Mouse (Mus musculus): ENCODE measurements around the gene Gucy2c. TPM values are rescaled to one million over a fixed set of nuclear protein-coding genes. Genes with fewer than 3 reads are reported as not detected.

The Gucy2c gene
- total RNA-seq, 1 experiment = 0.09 TPM

DNA sequence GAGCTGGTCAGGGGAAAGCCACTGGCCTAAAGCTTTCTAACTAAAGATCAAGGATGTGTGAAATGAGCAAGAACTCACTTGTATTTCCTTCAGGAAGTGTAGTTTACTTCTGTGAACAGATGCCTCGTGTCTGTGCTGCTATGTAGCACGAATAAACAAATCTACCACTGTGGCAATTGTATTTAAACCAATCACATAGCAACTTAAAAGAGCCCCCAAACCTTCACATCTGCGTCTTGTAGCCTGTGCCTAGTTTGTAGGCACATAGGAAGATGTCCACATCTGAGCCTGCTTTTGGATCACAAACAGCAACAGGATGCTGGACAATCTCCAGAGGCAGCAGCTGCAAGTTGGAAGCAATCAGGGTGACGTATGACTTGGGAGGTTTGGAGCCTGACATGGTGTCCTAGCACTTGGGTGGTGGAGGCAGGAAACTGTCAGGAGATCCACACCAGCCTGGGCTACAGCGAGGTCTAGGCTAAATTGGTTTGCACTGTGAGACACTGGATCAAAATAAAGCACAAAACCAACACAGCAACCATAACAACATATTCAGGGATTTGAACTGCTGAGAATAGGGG lies 7.9 kb upstream of the Gucy2c start:
- H3K9ac ChIP-seq (ENCODE audit: insufficient read depth, low read depth, low read length, poor library complexity, severe bottlenecking) = no peak overlapping the region
- no peaks in the 10 kb centered on the region for H3K9me3 ChIP-seq (ENCODE audit: control insufficient read depth, insufficient read depth, low read depth, low read length)
- no peak overlapping the region for H3K4me3 ChIP-seq (ENCODE audit: insufficient read depth in 1 of 2, low read depth in 1 of 2, low read length in 2 of 2, poor library complexity in 1 of 2, severe bottlenecking in 1 of 2)
- no peaks in the 10 kb centered on the region for H3K4me1 ChIP-seq (ENCODE audit: control insufficient read depth in 2 of 2, insufficient read depth in 2 of 2, low read length in 2 of 2, poor library complexity in 1 of 2)
- TF ChIP-seq MAFK (IDR thresholded peaks at IDR 0.05; ENCODE audit: insufficient read depth, low read depth, low read length) (no peak), HCFC1 (IDR thresholded peaks at IDR 0.05; ENCODE audit: borderline replicate concordance, insufficient read depth, low read length) (no peak), ZC3H11A (IDR thresholded peaks at IDR 0.05; ENCODE audit: borderline replicate concordance, low read depth, low read length) (no peak), CHD2 (IDR thresholded peaks at IDR 0.05; ENCODE audit: low read depth, low read length) (no peak), ZNF384 (IDR thresholded peaks at IDR 0.05; ENCODE audit: low read depth, low read length) (no peak)
- H3K36me3 ChIP-seq (ENCODE audit: control insufficient read depth, insufficient read depth, low read length, poor library complexity, severe bottlenecking) = no peaks in the 10 kb centered on the region
- H3K27ac ChIP-seq (ENCODE audit: insufficient read depth, low read depth, low read length, poor library complexity, severe bottlenecking) = no peak overlapping the region
- in situ Hi-C loops (cut with MboI; ENCODE audit: low sequenced_read_pairs in 2 of 2, unreplicated experiment in 2 of 2) = no loop called here
- DNase-seq (ENCODE audit: low read depth, low spot score) = no peak

DNA sequence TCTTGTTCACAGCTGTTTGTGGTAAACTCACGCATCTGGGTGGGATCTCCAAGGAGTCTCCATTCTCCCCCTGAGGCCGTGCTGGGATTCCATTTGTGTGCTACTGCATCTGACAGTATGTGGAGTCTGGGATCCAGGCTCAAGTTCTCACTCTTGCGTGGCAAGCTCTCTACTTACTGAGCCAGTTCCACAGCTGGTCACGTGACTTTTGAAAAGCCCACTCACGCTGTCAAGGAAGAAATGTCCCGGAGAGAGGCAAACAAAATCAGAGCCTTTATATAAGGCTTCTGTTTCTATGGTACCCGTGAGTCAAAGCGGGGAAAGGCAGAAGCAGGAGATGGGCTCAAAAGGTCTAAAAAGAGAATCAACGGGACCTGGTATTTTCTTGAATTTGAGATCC lies 1.2 kb upstream of the Gucy2c start:
- no peak overlapping the region for H3K27ac ChIP-seq (ENCODE audit: insufficient read depth, low read depth, low read length, poor library complexity, severe bottlenecking)
- no peak for DNase-seq (ENCODE audit: low read depth, low spot score)
- no peak for TF ChIP-seq HCFC1 (IDR thresholded peaks at IDR 0.05; ENCODE audit: borderline replicate concordance, insufficient read depth, low read length)
- no peak for TF ChIP-seq ZC3H11A (IDR thresholded peaks at IDR 0.05; ENCODE audit: borderline replicate concordance, low read depth, low read length)
- no peak for TF ChIP-seq MAFK (IDR thresholded peaks at IDR 0.05; ENCODE audit: insufficient read depth, low read depth, low read length)
- no peak for TF ChIP-seq CHD2 (IDR thresholded peaks at IDR 0.05; ENCODE audit: low read depth, low read length)
- TF ChIP-seq ZNF384 (IDR thresholded peaks at IDR 0.05; ENCODE audit: low read depth, low read length) = no peak
- in situ Hi-C loops (cut with MboI; ENCODE audit: low sequenced_read_pairs in 2 of 2, unreplicated experiment in 2 of 2) = no loop called here
- no peaks in the 10 kb centered on the region for H3K4me1 ChIP-seq (ENCODE audit: control insufficient read depth in 2 of 2, insufficient read depth in 2 of 2, low read length in 2 of 2, poor library complexity in 1 of 2)
- H3K36me3 ChIP-seq (ENCODE audit: control insufficient read depth, insufficient read depth, low read length, poor library complexity, severe bottlenecking) = no peaks in the 10 kb centered on the region
- H3K9ac ChIP-seq (ENCODE audit: insufficient read depth, low read depth, low read length, poor library complexity, severe bottlenecking) = no peak overlapping the region
- H3K9me3 ChIP-seq (ENCODE audit: control insufficient read depth, insufficient read depth, low read depth, low read length) = no peaks in the 10 kb centered on the region
- no peak overlapping the region for H3K4me3 ChIP-seq (ENCODE audit: insufficient read depth in 1 of 2, low read depth in 1 of 2, low read length in 2 of 2, poor library complexity in 1 of 2, severe bottlenecking in 1 of 2)

DNA sequence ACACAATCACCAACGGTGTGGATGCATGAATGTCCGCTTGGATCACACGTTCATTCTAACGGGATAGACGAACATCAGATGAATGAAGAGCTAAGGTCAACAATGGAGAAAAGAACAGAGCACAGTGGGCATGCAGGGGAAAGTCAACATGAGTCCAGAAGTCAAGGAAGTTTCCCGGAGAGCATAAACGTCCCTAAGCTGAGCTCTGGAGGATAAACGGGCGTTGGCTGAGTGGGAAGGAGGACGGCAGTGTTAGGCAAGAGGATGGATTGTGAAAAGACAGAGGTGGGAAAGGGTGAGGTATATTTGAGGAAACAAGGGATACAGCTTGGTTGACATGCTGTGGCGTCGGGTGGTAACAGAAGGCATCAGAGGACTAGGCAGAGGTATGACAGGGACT lies 581 bp upstream of the Gucy2c start:
- no peaks in the 10 kb centered on the region for H3K36me3 ChIP-seq (ENCODE audit: control insufficient read depth, insufficient read depth, low read length, poor library complexity, severe bottlenecking)
- H3K9me3 ChIP-seq (ENCODE audit: control insufficient read depth, insufficient read depth, low read depth, low read length) = no peaks in the 10 kb centered on the region
- in situ Hi-C loops (cut with MboI; ENCODE audit: low sequenced_read_pairs in 2 of 2, unreplicated experiment in 2 of 2) = no loop called here
- DNase-seq (ENCODE audit: low read depth, low spot score) = no peak
- no peaks in the 10 kb centered on the region for H3K4me1 ChIP-seq (ENCODE audit: control insufficient read depth in 2 of 2, insufficient read depth in 2 of 2, low read length in 2 of 2, poor library complexity in 1 of 2)
- TF ChIP-seq ZC3H11A (IDR thresholded peaks at IDR 0.05; ENCODE audit: borderline replicate concordance, low read depth, low read length) (no peak), MAFK (IDR thresholded peaks at IDR 0.05; ENCODE audit: insufficient read depth, low read depth, low read length) (no peak), ZNF384 (IDR thresholded peaks at IDR 0.05; ENCODE audit: low read depth, low read length) (no peak), HCFC1 (IDR thresholded peaks at IDR 0.05; ENCODE audit: borderline replicate concordance, insufficient read depth, low read length) (no peak), CHD2 (IDR thresholded peaks at IDR 0.05; ENCODE audit: low read depth, low read length) (no peak)
- no peak overlapping the region for H3K27ac ChIP-seq (ENCODE audit: insufficient read depth, low read depth, low read length, poor library complexity, severe bottlenecking)
- no peak overlapping the region for H3K4me3 ChIP-seq (ENCODE audit: insufficient read depth in 1 of 2, low read depth in 1 of 2, low read length in 2 of 2, poor library complexity in 1 of 2, severe bottlenecking in 1 of 2)
- H3K9ac ChIP-seq (ENCODE audit: insufficient read depth, low read depth, low read length, poor library complexity, severe bottlenecking) = no peak overlapping the region

DNA sequence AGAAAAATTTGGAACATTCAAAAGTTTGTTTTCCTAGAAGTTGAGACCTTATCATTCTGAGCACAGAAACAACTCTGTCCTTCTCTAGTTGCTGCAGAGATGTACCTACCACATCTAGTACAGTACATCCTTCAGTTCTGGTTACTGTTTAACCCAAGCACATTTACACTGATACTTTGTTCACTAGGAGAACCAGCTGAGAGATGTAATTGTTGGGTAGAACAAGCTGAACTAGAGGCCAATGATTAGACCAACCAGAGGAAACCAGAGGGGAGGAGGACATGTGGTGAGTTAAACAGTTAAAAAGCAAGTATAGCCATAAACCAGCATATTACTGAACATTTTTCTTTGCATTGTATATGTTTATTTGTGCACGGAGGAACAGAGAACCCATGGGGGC lies 5.2 kb downstream of the Gucy2c start:
- in situ Hi-C loops (cut with MboI; ENCODE audit: low sequenced_read_pairs in 2 of 2, unreplicated experiment in 2 of 2) = no loop called here
- H3K27ac ChIP-seq (ENCODE audit: insufficient read depth, low read depth, low read length, poor library complexity, severe bottlenecking) = no peak overlapping the region
- H3K36me3 ChIP-seq (ENCODE audit: control insufficient read depth, insufficient read depth, low read length, poor library complexity, severe bottlenecking) = no peaks in the 10 kb centered on the region
- no peaks in the 10 kb centered on the region for H3K9me3 ChIP-seq (ENCODE audit: control insufficient read depth, insufficient read depth, low read depth, low read length)
- no peak overlapping the region for H3K4me3 ChIP-seq (ENCODE audit: insufficient read depth in 1 of 2, low read depth in 1 of 2, low read length in 2 of 2, poor library complexity in 1 of 2, severe bottlenecking in 1 of 2)
- no peak for TF ChIP-seq CHD2 (IDR thresholded peaks at IDR 0.05; ENCODE audit: low read depth, low read length)
- no peak for TF ChIP-seq ZNF384 (IDR thresholded peaks at IDR 0.05; ENCODE audit: low read depth, low read length)
- TF ChIP-seq ZC3H11A (IDR thresholded peaks at IDR 0.05; ENCODE audit: borderline replicate concordance, low read depth, low read length) = no peak
- no peak for TF ChIP-seq MAFK (IDR thresholded peaks at IDR 0.05; ENCODE audit: insufficient read depth, low read depth, low read length)
- TF ChIP-seq HCFC1 (IDR thresholded peaks at IDR 0.05; ENCODE audit: borderline replicate concordance, insufficient read depth, low read length) = no peak
- no peaks in the 10 kb centered on the region for H3K4me1 ChIP-seq (ENCODE audit: control insufficient read depth in 2 of 2, insufficient read depth in 2 of 2, low read length in 2 of 2, poor library complexity in 1 of 2)
- no peak overlapping the region for H3K9ac ChIP-seq (ENCODE audit: insufficient read depth, low read depth, low read length, poor library complexity, severe bottlenecking)
- no peak for DNase-seq (ENCODE audit: low read depth, low spot score)

DNA sequence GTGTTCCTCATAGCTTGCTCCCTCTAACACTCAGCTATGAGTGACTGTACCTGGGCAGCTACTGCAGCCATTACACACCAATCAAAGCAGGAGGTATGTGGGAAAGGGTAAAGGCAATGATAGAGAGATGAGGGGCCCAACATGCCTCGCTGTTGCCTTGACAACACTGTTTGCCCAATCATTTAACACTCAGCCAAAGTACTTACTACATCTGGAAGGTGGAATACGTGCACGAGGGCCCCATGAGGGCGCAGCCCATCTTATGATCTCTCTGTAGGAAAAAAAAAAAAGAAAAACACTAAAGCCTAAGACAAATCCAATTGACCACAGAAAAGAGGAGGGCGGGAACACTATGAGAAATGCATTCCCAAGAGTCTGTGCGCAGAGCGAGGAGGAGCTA lies 11.7 kb downstream of the Gucy2c start:
- no peak for DNase-seq (ENCODE audit: low read depth, low spot score)
- in situ Hi-C loops (cut with MboI; ENCODE audit: low sequenced_read_pairs in 2 of 2, unreplicated experiment in 2 of 2) = no loop called here
- H3K9me3 ChIP-seq (ENCODE audit: control insufficient read depth, insufficient read depth, low read depth, low read length) = no peaks in the 10 kb centered on the region
- no peaks in the 10 kb centered on the region for H3K36me3 ChIP-seq (ENCODE audit: control insufficient read depth, insufficient read depth, low read length, poor library complexity, severe bottlenecking)
- H3K27ac ChIP-seq (ENCODE audit: insufficient read depth, low read depth, low read length, poor library complexity, severe bottlenecking) = no peak overlapping the region
- TF ChIP-seq CHD2 (IDR thresholded peaks at IDR 0.05; ENCODE audit: low read depth, low read length) = no peak
- no peak for TF ChIP-seq HCFC1 (IDR thresholded peaks at IDR 0.05; ENCODE audit: borderline replicate concordance, insufficient read depth, low read length)
- H3K4me1 ChIP-seq (ENCODE audit: control insufficient read depth in 2 of 2, insufficient read depth in 2 of 2, low read length in 2 of 2, poor library complexity in 1 of 2) = no peaks in the 10 kb centered on the region
- H3K4me3 ChIP-seq (ENCODE audit: insufficient read depth in 1 of 2, low read depth in 1 of 2, low read length in 2 of 2, poor library complexity in 1 of 2, severe bottlenecking in 1 of 2) = no peak overlapping the region
- H3K9ac ChIP-seq (ENCODE audit: insufficient read depth, low read depth, low read length, poor library complexity, severe bottlenecking) = no peak overlapping the region
